Mouse (Mus musculus): ENCODE results near the gene Erbb4. TPM values are rescaled to one million over a fixed set of nuclear protein-coding genes. Genes with fewer than 3 reads are reported as not detected.

Erbb4 gene
- polyA plus RNA-seq, 1 experiment, result not detected

- no peak for TF ChIP-seq GATA1 (IDR thresholded peaks at IDR 0.05; ENCODE audit: low read length)
Measured at GRCm38 (mm10) chr1:68831575-68831974, 276.3 kb downstream of the Erbb4 start.

- no peak for TF ChIP-seq GATA1 (IDR thresholded peaks at IDR 0.05; ENCODE audit: low read length)
Measured at GRCm38 (mm10) chr1:68830501-68831239, 277.2 kb downstream of the Erbb4 start.

GRCm38 (mm10) chr1:68823116-68823644 is 284.7 kb downstream of the Erbb4 start:
- no peak for TF ChIP-seq GATA1 (IDR thresholded peaks at IDR 0.05; ENCODE audit: low read length)

- no peak for TF ChIP-seq GATA1 (IDR thresholded peaks at IDR 0.05; ENCODE audit: low read length)
Measured at GRCm38 (mm10) chr1:68806711-68807110, 301.1 kb downstream of the Erbb4 start.

- TF ChIP-seq GATA1 (IDR thresholded peaks at IDR 0.05; ENCODE audit: low read length), result no peak
Measured at GRCm38 (mm10) chr1:68787409-68788015, 320.3 kb downstream of the Erbb4 start.

- no peak for TF ChIP-seq GATA1 (IDR thresholded peaks at IDR 0.05; ENCODE audit: low read length)
Measured at GRCm38 (mm10) chr1:68780653-68781052, 327.2 kb downstream of the Erbb4 start.

DNA sequence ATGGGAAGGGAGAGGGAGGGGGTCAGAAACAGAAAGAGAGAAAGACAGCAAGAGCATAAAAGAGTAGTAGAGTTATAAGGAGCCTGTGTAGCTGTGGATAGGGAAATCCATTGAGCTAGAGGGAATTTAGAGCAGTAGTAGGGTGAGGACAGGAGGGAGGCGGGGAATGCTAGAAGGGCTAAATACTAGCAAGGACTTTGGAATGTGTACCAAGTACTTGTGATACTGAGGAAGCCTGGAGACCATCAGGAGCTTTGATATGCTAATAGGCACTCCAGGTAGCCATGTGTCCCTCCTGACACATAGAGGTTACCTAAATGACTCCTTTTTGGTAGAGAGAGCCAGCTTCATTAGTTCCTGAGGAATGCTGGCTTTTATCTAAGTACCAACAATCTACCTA is 327.8 kb downstream of the Erbb4 start:
- no peak for TF ChIP-seq GATA1 (IDR thresholded peaks at IDR 0.05; ENCODE audit: low read length)

GRCm38 (mm10) chr1:68762456-68762855 is 345.4 kb downstream of the Erbb4 start:
- no peak for TF ChIP-seq GATA1 (IDR thresholded peaks at IDR 0.05; ENCODE audit: low read length)

DNA sequence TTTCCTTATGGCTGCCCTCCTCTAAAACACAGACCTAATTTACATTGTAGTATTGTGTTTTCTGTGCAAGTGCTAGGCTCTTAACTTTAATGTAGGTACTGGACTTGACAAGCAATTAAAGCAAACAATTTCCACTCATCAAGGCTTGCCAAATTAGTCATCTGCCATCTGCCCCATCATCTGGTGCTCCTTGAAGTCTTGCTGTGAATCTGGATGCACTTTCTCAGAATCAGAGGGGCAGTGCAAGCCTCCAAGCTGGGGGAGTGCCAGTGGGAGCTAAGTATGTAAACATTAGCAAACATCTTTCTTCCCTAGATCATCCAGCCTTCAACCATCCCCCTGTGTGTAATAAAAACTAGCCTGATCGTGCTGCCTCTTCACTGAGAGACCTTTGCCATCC is 358.9 kb downstream of the Erbb4 start:
- no peak for TF ChIP-seq GATA1 (IDR thresholded peaks at IDR 0.05; ENCODE audit: low read length)

- TF ChIP-seq GATA1 (IDR thresholded peaks at IDR 0.05; ENCODE audit: low read length), result no peak
Measured at GRCm38 (mm10) chr1:68681478-68681877, 426.4 kb downstream of the Erbb4 start.

DNA sequence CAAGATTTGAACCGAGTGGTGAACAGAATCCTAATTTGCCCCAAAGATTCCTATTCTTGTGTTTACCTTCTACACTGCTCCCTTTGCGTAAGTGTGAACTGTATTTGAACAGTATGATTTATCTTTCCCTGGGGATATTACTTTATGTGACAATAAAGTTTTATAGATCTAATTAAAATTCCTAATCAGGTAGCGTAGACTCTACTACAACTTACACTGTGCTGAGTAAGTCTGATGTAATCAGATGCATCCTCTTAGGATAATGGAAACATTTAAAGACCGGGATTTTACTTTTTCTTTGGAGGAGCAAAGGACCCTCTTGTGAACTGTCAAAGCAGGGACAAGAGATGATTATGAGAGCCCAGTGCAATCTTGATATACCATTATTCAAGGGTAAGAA is 433.2 kb downstream of the Erbb4 start:
- TF ChIP-seq GATA1 (IDR thresholded peaks at IDR 0.05; ENCODE audit: low read length), result no peak

DNA sequence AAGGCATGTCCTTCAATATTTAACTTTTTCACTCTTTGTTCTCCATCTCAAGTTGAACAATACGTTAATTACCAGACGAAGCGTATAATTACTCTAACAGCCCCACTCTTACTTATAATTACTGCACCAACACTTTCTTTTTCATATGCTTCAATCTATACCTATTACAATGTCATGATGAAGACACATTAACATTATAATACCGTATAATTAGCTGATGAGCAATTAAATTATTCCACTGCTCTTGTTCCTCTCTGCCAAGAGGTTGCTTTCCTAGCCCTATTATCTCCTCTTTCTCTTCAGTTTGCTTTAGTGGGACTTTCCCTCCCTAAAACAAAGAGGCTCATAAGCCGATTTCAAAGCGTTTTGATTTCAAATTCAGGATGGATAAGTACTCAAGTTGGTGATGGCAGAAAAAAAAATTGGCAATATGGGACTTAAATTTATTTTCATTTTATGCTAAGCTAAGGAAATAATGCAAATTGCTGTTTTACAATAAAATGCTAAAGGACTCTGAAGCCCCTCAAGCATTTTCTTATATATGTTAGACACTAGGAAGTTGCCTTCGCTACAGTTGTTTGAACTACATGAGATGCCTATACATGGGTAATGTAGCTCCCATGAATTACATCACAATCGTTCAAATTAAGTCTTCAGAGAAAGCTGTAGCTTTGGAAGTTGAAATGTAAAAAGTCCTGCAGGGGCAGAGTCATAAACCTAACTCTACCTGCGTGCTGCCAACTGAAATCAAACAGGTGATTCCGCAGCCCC is 440.8 kb downstream of the Erbb4 start:
- no peak for TF ChIP-seq GATA1 (IDR thresholded peaks at IDR 0.05; ENCODE audit: low read length)

- TF ChIP-seq GATA1 (IDR thresholded peaks at IDR 0.05; ENCODE audit: low read length), result peak; percentile 17
Measured at GRCm38 (mm10) chr1:68590475-68590874, 517.4 kb downstream of the Erbb4 start.

GRCm38 (mm10) chr1:68573851-68574540 is 533.9 kb downstream of the Erbb4 start:
- no peak for TF ChIP-seq GATA1 (IDR thresholded peaks at IDR 0.05; ENCODE audit: low read length)

DNA sequence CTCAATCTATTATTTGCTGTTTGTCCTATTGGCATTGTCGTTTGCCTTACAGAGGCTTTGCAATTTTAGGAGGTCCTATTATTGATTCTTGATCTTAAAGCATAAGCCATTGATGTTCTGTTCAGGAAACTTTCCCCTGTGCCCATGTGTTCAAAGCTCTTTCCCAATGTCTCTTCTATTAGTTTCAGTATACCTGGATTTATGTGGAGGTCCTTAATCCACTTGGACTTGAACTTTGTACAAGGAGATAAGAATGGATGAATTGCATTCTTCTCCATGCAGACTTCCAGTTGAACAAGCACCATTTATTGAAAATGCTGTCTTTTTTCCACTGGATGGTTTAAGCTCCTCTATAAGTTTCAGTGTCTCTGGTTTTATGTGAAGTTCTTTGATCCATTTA is 536.9 kb downstream of the Erbb4 start:
- TF ChIP-seq GATA1 (IDR thresholded peaks at IDR 0.05; ENCODE audit: low read length), result no peak

DNA sequence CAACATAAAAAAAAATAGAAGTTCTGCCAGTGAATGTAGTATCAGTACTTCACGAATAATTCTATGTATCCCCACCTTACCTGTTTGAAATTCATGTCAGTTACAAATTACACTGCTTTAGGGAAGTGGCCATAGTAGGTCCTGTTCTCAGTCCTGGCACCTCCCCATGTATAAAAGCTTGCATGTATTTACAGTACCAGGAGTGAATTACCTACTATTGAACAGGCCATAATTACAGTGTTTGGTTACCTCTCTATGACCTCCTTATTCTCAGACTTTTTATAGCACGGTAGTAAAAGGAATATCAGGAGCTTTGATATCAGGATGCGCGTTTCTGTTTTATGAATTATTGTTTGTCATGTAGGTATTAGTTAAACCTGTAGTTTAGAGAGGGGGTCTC is 564.9 kb downstream of the Erbb4 start:
- TF ChIP-seq GATA1 (IDR thresholded peaks at IDR 0.05; ENCODE audit: low read length), result no peak

Data from G1E-ER4 (cell line).